Comparison of ENCODE assay signal across 9 mouse cellular contexts in the genomic region with DNA sequence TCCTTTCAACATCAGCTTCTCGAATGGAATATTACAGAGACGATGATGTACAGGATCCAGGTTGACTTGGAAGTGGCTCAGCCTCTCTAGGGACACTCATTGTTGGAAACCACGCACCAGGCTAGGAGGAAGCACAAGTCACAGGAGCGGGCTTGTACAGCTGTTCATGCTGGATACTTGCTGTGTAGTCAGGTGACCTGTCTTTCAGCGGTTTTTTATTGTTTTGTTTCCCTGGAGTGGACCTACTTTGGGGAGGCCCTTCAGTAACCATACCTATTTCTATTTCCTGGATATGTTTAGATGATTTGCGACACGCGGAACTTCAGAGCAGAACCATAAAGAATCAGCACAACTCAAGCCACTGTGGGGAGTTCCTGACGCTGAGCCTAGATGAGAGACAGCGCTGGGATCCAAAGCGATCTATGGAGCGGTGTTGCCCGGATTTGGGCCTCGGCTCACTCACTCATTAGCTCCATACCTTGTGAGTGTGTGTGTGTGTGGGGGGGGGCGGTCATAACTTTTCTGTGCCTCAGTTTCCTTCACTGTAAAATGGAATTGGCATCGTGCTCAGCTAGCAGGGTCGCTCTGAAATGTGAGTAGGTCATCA. TPM values are rescaled to one million over a fixed set of nuclear protein-coding genes. Genes with fewer than 3 reads are reported as not detected.
DNase-seq lines count a peak whose midpoint lies in the region; ATAC-seq and TF ChIP-seq lines count a peak whose summit lies in the region.
"Had no signal": no experiment of that assay in that cellular context is flagged by ENCODE, and none has a peak within 500 bp of the region (broad histone marks: within the 10 kb centered on the region; RNA-seq: fewer than 3 reads in every experiment).

No protein-coding gene starts in this region.

- TF ChIP-seq CTCF in C2C12 (IDR thresholded peaks at IDR 0.05; ENCODE audit: control insufficient read depth, insufficient read depth, insufficient read length) = no peak

- H3K27ac ChIP-seq in midbrain, embryonic 16.5 days (ENCODE audit: low read length) = no peak overlapping the region; the same call in 1 of the 2 replicates

- peak overlapping the region; percentile 80 for H3K4me2 ChIP-seq in midbrain, embryonic 16.5 days (ENCODE audit: low read length)

- peaks cover 7% of the 10 kb centered on the region for H3K4me1 ChIP-seq in midbrain, embryonic 16.5 days (ENCODE audit: control insufficient read depth, insufficient read depth, low read length)

- H3K79me2 ChIP-seq in C2C12 (ENCODE audit: control insufficient read depth, insufficient read depth) = peaks cover 30% of the 10 kb centered on the region

- H3K9ac ChIP-seq in midbrain, embryonic 16.5 days (ENCODE audit: low read depth, low read length) = peak overlapping the region; percentile 70

- peaks cover 5% of the 10 kb centered on the region for H3K27me3 ChIP-seq in C2C12 (ENCODE audit: control insufficient read depth, insufficient read depth, insufficient read length)
- H3K27me3 ChIP-seq in midbrain, embryonic 16.5 days (ENCODE audit: control insufficient read depth, insufficient read depth, low read depth, low read length) = no peaks in the 10 kb centered on the region

- 6% methylated on average over 17 of the region's 17 CpGs for WGBS in large intestine, adult 2 months
- WGBS in midbrain, embryonic 16.5 days = 15% methylated on average over 17 of the region's 17 CpGs

- DNase-seq in cerebellum, adult 9-11 months = peak; percentile 48
- DNase-seq in cerebellum, adult 18-20 months = no peak
- DNase-seq in large intestine, adult 2 months (ENCODE audit: low read depth, low spot score) = peak; percentile 21
- no peak for DNase-seq in layer of hippocampus, adult 9-11 months
- no peak for DNase-seq in left cerebral cortex, adult 18-20 months (ENCODE audit: low spot score in 2 of 2)

- peak; percentile 65 for ATAC-seq in erythroid progenitor cell, adult 5-6 weeks (replicated peaks; ENCODE audit: low FRiP score, poor library complexity, severe bottlenecking)
- ATAC-seq in midbrain, embryonic 16.5 days = peak; percentile 29

- H3K79me3 ChIP-seq in C2C12 (ENCODE audit: low read depth) = peaks cover 14% of the 10 kb centered on the region

- no peak overlapping the region for H3ac ChIP-seq in C2C12 (ENCODE audit: control insufficient read depth, insufficient read length, low read depth)

- H3K9me3 ChIP-seq in midbrain, embryonic 16.5 days (replicated peaks; ENCODE audit: control insufficient read depth, low read length, poor library complexity, severe bottlenecking) = no peaks in the 10 kb centered on the region

- no peak overlapping the region for H3K4me3 ChIP-seq in C2C12 (ENCODE audit: insufficient read depth, poor library complexity, severe bottlenecking)
- H3K4me3 ChIP-seq in midbrain, embryonic 16.5 days (ENCODE audit: low read depth, low read length) = peak overlapping the region; percentile 50

- H3K36me3 ChIP-seq in C2C12 (ENCODE audit: control insufficient read depth, insufficient read depth) = peaks cover 29% of the 10 kb centered on the region
- H3K36me3 ChIP-seq in midbrain, embryonic 16.5 days (ENCODE audit: control insufficient read depth, insufficient read depth, low read length) = no peaks in the 10 kb centered on the region

TF ChIP-seq in C2C12, 6 proteins besides CTCF, POLR2A, EP300 and RAD21:
- TF ChIP-seq USF1 (IDR thresholded peaks at IDR 0.05; ENCODE audit: low read depth) = peak; percentile 60
- TF ChIP-seq MAX (IDR thresholded peaks at IDR 0.05) = no peak
- TF ChIP-seq MYOG (IDR thresholded peaks at IDR 0.05; ENCODE audit: control insufficient read depth, extremely low read depth, insufficient read length) = no peak
- TF ChIP-seq MYOD1 (IDR thresholded peaks at IDR 0.05; ENCODE audit: control insufficient read depth, insufficient read length, low read depth) = peak; percentile 78

RNA-seq across cellular contexts. Expression of a gene that starts 0.5 kb away (rescaled TPM):
- 60.3 TPM for polyA plus RNA-seq in C2C12 (2012; fragmentation: generic; extraction: Trizol)
- 10.1 and 16.3 TPM in 2 replicates for total RNA-seq in erythroid progenitor cell, adult 5-6 weeks (2015; ENCODE audit: low replicate concordance)
- total RNA-seq in erythroid progenitor cell, adult 5-6 weeks (2017; ENCODE audit: low replicate concordance) = 11.5 and 35.3 TPM in 2 replicates
- polyA plus RNA-seq in large intestine, adult 2 months (2012; rRNA removed) = 342 and 494 TPM in 2 replicates
- polyA plus RNA-seq in midbrain, embryonic 16.5 days (2015; fragmentation: Nextera tagmentation; extraction: Ambion mirVana) = 21.8 and 25.4 TPM in 2 replicates
- 100 to 1,000 TPM; 103 to 106 TPM for total RNA-seq in left cerebral cortex, adult 18-20 months (2021)
- total RNA-seq: CH12.LX had no signal

RNA-seq across cellular contexts. Expression of a gene that starts 23.5 kb away (rescaled TPM):
- not detected for polyA plus RNA-seq in C2C12 (2012; fragmentation: generic; extraction: Trizol)
- not detected in 2 replicates for total RNA-seq in erythroid progenitor cell, adult 5-6 weeks (2015; ENCODE audit: low replicate concordance)
- total RNA-seq in erythroid progenitor cell, adult 5-6 weeks (2017; ENCODE audit: low replicate concordance) = not detected in 2 replicates
- polyA plus RNA-seq in large intestine, adult 2 months (2012; rRNA removed) = not detected in 2 replicates
- polyA plus RNA-seq in midbrain, embryonic 16.5 days (2015; fragmentation: Nextera tagmentation; extraction: Ambion mirVana) = 5.8 and 7.7 TPM in 2 replicates
- 10 to 100 TPM; 20.5 to 20.7 TPM for total RNA-seq in left cerebral cortex, adult 18-20 months (2021)
- total RNA-seq: CH12.LX had no signal

RNA-seq across cellular contexts. Expression of a gene that starts 38.5 kb away (rescaled TPM):
- not detected for polyA plus RNA-seq in C2C12 (2012; fragmentation: generic; extraction: Trizol)
- total RNA-seq in erythroid progenitor cell, adult 5-6 weeks (2015; ENCODE audit: low replicate concordance) = not detected in 2 replicates
- total RNA-seq in erythroid progenitor cell, adult 5-6 weeks (2017; ENCODE audit: low replicate concordance) = not detected in 2 replicates
- 1.6 and 1.7 TPM in 2 replicates for polyA plus RNA-seq in large intestine, adult 2 months (2012; rRNA removed)
- 0.69 and 1.0 TPM in 2 replicates for polyA plus RNA-seq in midbrain, embryonic 16.5 days (2015; fragmentation: Nextera tagmentation; extraction: Ambion mirVana)
- total RNA-seq in left cerebral cortex, adult 18-20 months (2021) = 1 to 10 TPM; 1.5 to 1.8 TPM
- total RNA-seq: CH12.LX had no signal

Comparison
In these comparisons a context has a peak if more than half of its experiments do, and no peak if none do; other contexts are left out.
1. DNase-seq: peak in cerebellum, adult 9-11 months (single experiment) and large intestine, adult 2 months (single experiment); none in cerebellum, adult 18-20 months (0 of 2), layer of hippocampus, adult 9-11 months (single experiment) and left cerebral cortex, adult 18-20 months (0 of 2).